ENCODE assay signal across 16 mouse cellular contexts in genomic region chr7:29086902-29087301, GRCm38 (mm10).
"Had no signal": no experiment of that assay in that cellular context is flagged by ENCODE, and none has a peak within 500 bp of the region (broad histone marks: within the 10 kb centered on the region; RNA-seq: fewer than 3 reads in every experiment).

No protein-coding gene starts in this region.

- H3K4me1 ChIP-seq: midbrain, embryonic 12.5 days; midbrain, embryonic 15.5 days; neural tube, embryonic 12.5 days; neural tube, embryonic 15.5 days; stomach, embryonic 15.5 days had no signal

- H3K4me3 ChIP-seq: midbrain, embryonic 12.5 days; midbrain, embryonic 15.5 days; neural tube, embryonic 12.5 days; neural tube, embryonic 15.5 days; stomach, embryonic 15.5 days had no signal

- H3K27me3 ChIP-seq: midbrain, embryonic 12.5 days; midbrain, embryonic 15.5 days; neural tube, embryonic 12.5 days; neural tube, embryonic 15.5 days; stomach, embryonic 15.5 days had no signal

- H3K27ac ChIP-seq: kidney, postnatal 0 days; liver, embryonic 14.5 days; macrophage; midbrain, embryonic 12.5 days; midbrain, embryonic 15.5 days; neural tube, embryonic 12.5 days; neural tube, embryonic 15.5 days; stomach, embryonic 15.5 days had no signal

- H3K36me3 ChIP-seq: midbrain, embryonic 12.5 days; midbrain, embryonic 15.5 days; neural tube, embryonic 12.5 days; neural tube, embryonic 15.5 days; stomach, embryonic 15.5 days had no signal

- H3K9me3 ChIP-seq: midbrain, embryonic 12.5 days; midbrain, embryonic 15.5 days; neural tube, embryonic 12.5 days; neural tube, embryonic 15.5 days; stomach, embryonic 15.5 days had no signal

- DNase-seq: kidney, adult 2 months; kidney, postnatal 25 days; liver, postnatal 0 days; lung, embryonic 14.5 days; right cerebral cortex, adult 18-20 months; right cerebral cortex, postnatal 14 days; spleen, adult 18-20 months; thymus, postnatal 36 days had no signal

- H3K9ac ChIP-seq: liver, embryonic 14.5 days; liver, postnatal 0 days; lung, embryonic 14.5 days; midbrain, embryonic 12.5 days; midbrain, embryonic 15.5 days; neural tube, embryonic 12.5 days; neural tube, embryonic 15.5 days; stomach, embryonic 15.5 days had no signal
